Mouse (Mus musculus) liver, adult 2 months (tissue): ENCODE data around the gene Acss2. TPM values are rescaled to one million over a fixed set of nuclear protein-coding genes. Genes with fewer than 3 reads are reported as not detected.

Experiments used
- DNase-seq: peaks from one replicate; pipeline ENCODE4 v3.0.0-alpha.2; 2011; ENCODE audit warnings: low read depth, low spot score; ENCODE audit errors: extremely low read depth
- H3K27ac ChIP-seq: fragments of 200-500 bp; replicated peaks from 2 replicates; pipeline ENCODE4 v1.5.1; 2012; ENCODE audit warnings: low read depth, mild to moderate bottlenecking, control low read depth, inconsistent platforms, low read length; ENCODE audit not compliant: insufficient read depth
- H3K27me3 ChIP-seq: fragments of 200-500 bp; 2 replicates; pipeline ENCODE4 v1.6.1; 2012; ENCODE audit warnings: mild to moderate bottlenecking, moderate library complexity, low read length, inconsistent platforms; ENCODE audit not compliant: control insufficient read depth, insufficient read depth
- H3K36me3 ChIP-seq: fragments of 200-500 bp; 2 replicates; pipeline ENCODE4 v1.6.1; 2012; ENCODE audit warnings: low read length, inconsistent platforms; ENCODE audit not compliant: control insufficient read depth, insufficient read depth
- H3K4me1 ChIP-seq: fragments of 200-500 bp; 2 replicates; pipeline ENCODE4 v1.6.1; 2011; ENCODE audit warnings: low read length; ENCODE audit not compliant: control insufficient read depth, insufficient read depth
- H3K4me3 ChIP-seq: fragments of 200-500 bp; 2 replicates; pipeline ENCODE4 v1.5.1; 2011; ENCODE audit warnings: low read depth, mild to moderate bottlenecking, control low read depth, low read length, moderate library complexity; ENCODE audit not compliant: insufficient read depth
- H3K79me2 ChIP-seq: fragments of 200-500 bp; 2 replicates; pipeline ENCODE4 v1.6.1; 2012; ENCODE audit warnings: inconsistent platforms, mild to moderate bottlenecking, low read length, moderate library complexity; ENCODE audit not compliant: control insufficient read depth, insufficient read depth
- H3K9ac ChIP-seq: fragments of 200-500 bp; 2 replicates; pipeline ENCODE4 v1.6.1; 2012; ENCODE audit warnings: low read depth, mild to moderate bottlenecking, control low read depth, inconsistent platforms, low read length
- CTCF ChIP-seq: fragments of 200-500 bp; IDR thresholded peaks from 2 replicates; pipeline ENCODE4 v1.5.1; 2011; ENCODE audit warnings: low read depth, low read length, control low read depth
- POLR2A ChIP-seq: fragments of 200-500 bp; IDR thresholded peaks from 2 replicates; pipeline ENCODE4 v1.6.1; 2011; ENCODE audit warnings: low read length, control low read depth; ENCODE audit not compliant: insufficient read depth; ENCODE audit errors: extremely low read depth
- WGBS: fragments of 180-500 bp; shearing (Covaris S2); methylation state at CpG from one replicate; pipeline ENCODE4 v1.1.7; 2018; 5-methylcytosine and 5-hydroxymethylcytosine counted together
- polyA plus RNA-seq: library from polyadenylated mRNA; depleted of rRNA; stranded (reverse); fragments of >200 nt; gene quantifications from 2 replicates; pipeline ENCODE4 v1.2.3, GENCODE M21; 2012; rRNA removed
- total RNA-seq: library from RNA; depleted of rRNA; stranded (reverse); fragments of >200 nt; gene quantifications from 2 replicates; pipeline ENCODE4 v1.2.3, GENCODE M21; 2014; rRNA removed

Gene Acss2
- total RNA-seq: 204 and 297 TPM in 2 replicates
- 155 and 248 TPM in 2 replicates for polyA plus RNA-seq

GRCm38 (mm10) chr2:155517455-155518423 is at the start of gene Acss2, which contains the start of gene Ggt7:
TSS of gene Acss2 (plus strand) at chr2:155517948.
TSS of gene Ggt7 (minus strand) at chr2:155518237.
- Histone ChIP-seq H3K27ac (peak within 1 kb of the TSS; percentile 89), H3K9ac (peak within 1 kb of the TSS; percentile 80), H3K4me1 (peaks cover 11% of the 10 kb centered on the region; the same call in 1 of the 2 replicates), H3K36me3 (peaks cover 5% of the 10 kb centered on the region; the same call in 1 of the 2 replicates), H3K79me2 (no peaks in the 10 kb centered on the region), H3K4me3 (peak within 1 kb of the TSS; percentile 73), H3K27me3 (no peaks in the 10 kb centered on the region)
- peak; percentile 96 for DNase-seq
- WGBS: 2% methylated on average over 69 of the region's 70 CpGs
- TF ChIP-seq CTCF (peak; percentile 80), POLR2A (peak; percentile 95)

DNA sequence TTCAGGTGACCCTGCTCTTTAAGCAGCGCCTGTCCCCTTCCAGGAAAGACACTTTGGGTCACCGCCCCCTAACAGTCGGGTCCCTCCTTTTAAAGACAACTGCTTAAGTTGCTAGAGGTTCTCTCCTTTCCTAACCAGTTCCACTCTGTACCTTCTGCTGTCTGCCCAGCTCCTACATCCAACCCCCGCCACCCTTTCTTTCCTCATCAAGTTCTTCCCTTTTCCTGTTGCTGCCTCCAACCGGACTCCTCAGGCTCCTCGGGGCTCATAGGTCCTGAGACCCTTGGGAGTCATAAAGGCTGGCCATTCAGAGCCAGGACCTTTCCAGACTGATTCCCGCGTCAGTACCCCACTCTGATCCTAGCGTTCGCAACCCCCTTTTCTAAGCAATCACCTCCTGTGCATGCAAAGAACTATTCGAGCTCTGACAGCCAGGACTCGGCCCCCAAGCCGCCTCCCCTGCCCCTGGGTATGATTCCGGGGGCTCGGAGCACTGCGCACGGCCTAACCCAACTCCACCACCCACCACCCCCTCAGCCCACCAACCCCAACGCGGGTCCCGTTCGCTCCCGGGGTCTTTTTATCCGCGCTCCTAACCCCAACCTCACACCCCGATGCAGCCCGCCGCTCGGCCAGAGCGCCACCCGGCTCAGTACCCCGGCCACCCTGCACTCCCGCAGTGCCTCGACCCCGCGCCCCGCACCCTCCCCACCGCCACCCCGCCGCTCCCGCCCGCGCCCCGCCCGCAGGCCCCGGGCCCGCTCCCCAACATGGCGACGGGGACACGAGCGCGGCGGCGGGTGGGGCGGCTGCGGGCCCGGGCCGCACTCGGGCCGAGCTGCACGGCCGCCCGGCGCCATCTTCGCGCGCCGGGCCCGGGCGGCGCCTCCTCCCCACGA is 44.8 kb upstream of the Acss2 start:
- Histone ChIP-seq H3K27me3 (no peaks in the 10 kb centered on the region), H3K9ac (peak overlapping the region; percentile 99), H3K36me3 (no peaks in the 10 kb centered on the region), H3K4me3 (peak overlapping the region; percentile 92), H3K79me2 (peaks cover 32% of the 10 kb centered on the region), H3K27ac (peak overlapping the region; percentile 82), H3K4me1 (peaks cover 20% of the 10 kb centered on the region)
- DNase-seq: peak; percentile 84
- TF ChIP-seq POLR2A (0 out of 2 replicates have a peak, but pooled peaks have one; percentile 15), CTCF (no peak)
- WGBS: 6% methylated on average over 57 of the region's 71 CpGs

- Histone ChIP-seq H3K27me3 (no peaks in the 10 kb centered on the region), H3K4me1 (peaks cover 20% of the 10 kb centered on the region), H3K9ac (peak within 1 kb of the TSS; percentile 99), H3K36me3 (no peaks in the 10 kb centered on the region), H3K27ac (peak within 1 kb of the TSS; percentile 82), H3K4me3 (peak within 1 kb of the TSS; percentile 92), H3K79me2 (peaks cover 29% of the 10 kb centered on the region)
- peak; percentile 50 for DNase-seq
- 3% methylated on average over 42 of the region's 72 CpGs for WGBS
- TF ChIP-seq POLR2A (no peak), CTCF (no peak)
These were observed 44.1 kb upstream of the Acss2 start, which contains the start of gene Ncoa6 for GRCm38 (mm10) chr2:155473570-155474088. TSS of gene Ncoa6 (minus strand) at chr2:155473894.

DNA sequence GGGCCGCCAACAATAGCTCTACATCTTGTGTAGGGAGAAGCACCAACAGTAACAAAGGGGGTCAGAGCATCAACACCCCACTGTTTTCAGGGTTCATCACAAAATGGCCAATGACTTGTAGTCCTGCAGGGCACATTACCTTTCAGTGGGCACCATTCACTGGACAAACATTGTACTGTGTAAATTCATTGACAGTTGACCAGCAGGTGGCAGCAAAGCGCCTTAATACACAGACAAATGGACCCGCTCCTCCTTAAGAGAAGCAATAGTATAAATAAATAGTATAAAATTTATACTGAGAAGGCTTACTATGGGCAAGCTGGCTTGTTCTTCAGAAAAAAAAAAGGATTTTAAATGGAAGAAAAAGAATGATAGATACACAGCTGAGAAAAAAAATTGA is 35.7 kb upstream of the Acss2 start:
- 52% methylated on average over 3 of the region's 3 CpGs for WGBS
- Histone ChIP-seq H3K4me3 (no peak overlapping the region), H3K27ac (no peak overlapping the region), H3K9ac (no peak overlapping the region), H3K79me2 (no peaks in the 10 kb centered on the region), H3K36me3 (no peaks in the 10 kb centered on the region), H3K4me1 (no peaks in the 10 kb centered on the region), H3K27me3 (no peaks in the 10 kb centered on the region)
- DNase-seq: peak; percentile 63
- TF ChIP-seq POLR2A: no peak
- TF ChIP-seq CTCF: peak; percentile 45

GRCm38 (mm10) chr2:155490998-155491397 is 26.8 kb upstream of the Acss2 start:
- no peak overlapping the region for H3K4me3 ChIP-seq
- no peak for DNase-seq
- no peak for TF ChIP-seq CTCF
- TF ChIP-seq POLR2A: no peak
- H3K27me3 ChIP-seq: no peaks in the 10 kb centered on the region
- no peaks in the 10 kb centered on the region for H3K79me2 ChIP-seq
- 90% methylated on average over 6 of the region's 6 CpGs for WGBS
- no peaks in the 10 kb centered on the region for H3K36me3 ChIP-seq
- H3K9ac ChIP-seq: no peak overlapping the region
- H3K27ac ChIP-seq: no peak overlapping the region
- no peaks in the 10 kb centered on the region for H3K4me1 ChIP-seq
